Mouse (Mus musculus) mature B cell (primary cell): ENCODE data around the gene Vps52.

Experiments used
- in situ Hi-C: fragments of 300-500 bp; cut with MboI; formaldehyde crosslinking; loops from 2 replicates; pipeline ENCODE4 v1.14.3; 2019

Vps52 gene

DNA sequence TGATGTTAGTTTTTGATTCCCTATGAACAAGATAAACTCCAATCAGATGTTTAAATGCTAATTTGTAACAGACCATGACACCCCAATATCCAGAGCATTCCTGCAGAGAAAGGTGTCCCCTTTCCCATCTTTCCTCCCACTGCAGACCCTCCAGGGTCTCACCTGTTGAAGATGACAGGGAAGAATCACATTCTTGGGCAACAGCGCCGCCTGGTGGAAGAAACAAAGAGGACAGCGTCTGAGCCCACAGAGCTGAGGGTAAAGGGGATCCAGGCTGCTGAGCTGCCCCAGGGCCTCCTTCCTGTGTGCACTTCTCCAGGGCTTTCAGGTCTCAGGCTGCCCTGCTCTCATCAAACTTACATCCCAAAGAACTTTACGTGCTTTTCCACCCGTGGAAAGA lies 47.8 kb downstream of the Vps52 start:
- in situ Hi-C loops: no loop called here

DNA sequence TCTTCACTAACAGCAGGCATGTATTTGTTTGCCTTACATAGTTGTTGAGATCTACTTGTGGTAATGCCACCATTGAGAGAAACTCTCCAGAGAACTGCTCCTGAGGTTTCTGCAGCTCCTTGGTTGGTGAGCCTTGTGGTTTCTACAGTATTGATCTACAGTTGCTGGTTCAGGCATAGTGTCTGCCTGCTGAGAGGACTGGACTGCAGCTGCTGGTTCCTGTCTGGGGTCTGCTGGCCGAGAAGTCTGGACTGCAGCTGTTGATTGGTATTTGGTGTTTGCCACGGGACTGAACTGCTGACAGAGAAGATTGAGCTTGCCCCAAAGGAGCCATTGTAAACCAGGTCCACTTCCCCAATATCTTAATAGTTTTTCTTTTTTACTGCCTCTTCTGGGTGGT lies 51.0 kb downstream of the Vps52 start:
- in situ Hi-C loops: no loop called here

DNA sequence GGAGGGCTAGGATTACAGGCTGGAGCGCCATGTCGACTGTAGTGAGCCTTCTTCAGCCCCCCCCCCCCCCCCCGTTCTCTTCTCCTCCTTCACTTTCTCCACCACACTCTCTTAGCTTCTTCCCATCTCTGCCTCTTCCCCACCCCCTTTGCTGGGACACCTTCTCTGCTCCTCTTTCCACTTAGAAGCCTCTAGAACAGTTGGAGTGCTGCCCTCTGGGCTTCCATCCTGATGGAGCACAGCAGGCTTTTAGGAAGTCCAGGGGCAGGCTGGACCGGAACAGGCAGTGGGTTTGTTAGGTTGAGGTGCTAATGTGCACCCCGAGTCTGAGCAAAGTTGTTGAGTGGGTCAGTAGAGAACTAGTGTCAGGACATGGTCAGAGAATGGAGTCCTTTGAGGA lies 54.5 kb downstream of the Vps52 start:
- in situ Hi-C loops: no loop called here

DNA sequence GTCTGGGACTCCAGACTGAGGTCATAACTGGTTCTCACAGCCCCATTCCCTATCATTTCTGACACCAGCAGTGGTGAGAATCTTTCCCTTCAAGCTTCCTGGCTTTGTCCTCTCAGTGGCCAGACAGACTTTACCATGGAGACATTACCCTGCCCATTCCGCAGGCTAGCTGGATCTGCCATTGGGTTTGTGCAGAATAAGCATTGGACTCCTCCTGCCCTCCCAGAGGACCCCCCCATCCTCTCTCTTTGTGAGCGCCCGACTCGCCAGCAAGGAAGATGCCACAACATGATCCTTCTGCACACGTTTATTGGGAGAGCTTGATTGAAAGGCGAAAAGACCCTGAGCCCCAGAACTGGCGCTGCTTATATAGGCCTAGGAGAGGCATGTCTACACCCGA lies 57.8 kb downstream of the Vps52 start:
- in situ Hi-C loops: no loop called here
